Mouse (Mus musculus): ENCODE data around the gene Tiam1. TPM values are rescaled to one million over a fixed set of nuclear protein-coding genes. Genes with fewer than 3 reads are reported as not detected.
A peak's percentile ranks its signal among the peaks of the same experiment; 100 is the strongest.

The Tiam1 gene
- total RNA-seq, 2 experiments from 2014 or later, result 4.4 to 5.3 TPM

DNA sequence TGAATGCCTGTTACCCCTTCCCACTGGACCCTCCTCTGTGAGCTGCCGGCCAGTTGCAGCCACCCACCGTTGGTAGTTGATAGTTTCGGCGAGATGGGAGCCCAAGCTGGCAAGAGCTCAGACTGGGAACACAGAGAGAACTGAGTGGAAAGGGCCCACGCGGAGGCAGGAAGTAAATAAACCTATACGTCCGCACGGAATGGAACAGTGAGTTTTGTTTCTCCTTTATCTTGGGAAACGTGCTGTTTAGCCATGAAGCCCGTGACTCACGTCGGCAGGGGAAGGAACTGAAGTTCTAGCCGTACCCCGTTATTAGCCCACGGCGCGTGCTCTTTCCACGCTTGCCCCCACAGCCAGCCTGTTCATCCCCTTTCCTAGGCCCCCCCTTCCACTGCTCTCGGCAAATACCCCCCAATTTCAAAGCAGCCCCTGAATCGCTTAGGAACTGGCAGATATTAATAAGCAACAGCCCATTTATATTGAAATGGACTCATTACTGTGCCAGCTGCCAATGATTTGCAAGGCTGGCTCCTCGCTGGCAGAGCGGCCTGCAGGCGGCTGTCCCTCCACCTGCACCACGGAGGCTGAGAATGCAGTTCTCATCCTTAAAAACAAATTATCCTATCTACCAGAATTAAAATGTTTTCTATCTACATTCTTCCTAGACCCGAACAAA, 234.0 kb downstream of the Tiam1 start:
- no peak for DNase-seq

- DNase-seq, result no peak
Observed at GRCm38 (mm10) chr16:89907651-89908050, 235.9 kb downstream of the Tiam1 start.

- no peak for DNase-seq
Observed at GRCm38 (mm10) chr16:89906909-89907308, 236.7 kb downstream of the Tiam1 start.

- no peak for DNase-seq
Observed at GRCm38 (mm10) chr16:89905730-89906305, 237.8 kb downstream of the Tiam1 start.

DNA sequence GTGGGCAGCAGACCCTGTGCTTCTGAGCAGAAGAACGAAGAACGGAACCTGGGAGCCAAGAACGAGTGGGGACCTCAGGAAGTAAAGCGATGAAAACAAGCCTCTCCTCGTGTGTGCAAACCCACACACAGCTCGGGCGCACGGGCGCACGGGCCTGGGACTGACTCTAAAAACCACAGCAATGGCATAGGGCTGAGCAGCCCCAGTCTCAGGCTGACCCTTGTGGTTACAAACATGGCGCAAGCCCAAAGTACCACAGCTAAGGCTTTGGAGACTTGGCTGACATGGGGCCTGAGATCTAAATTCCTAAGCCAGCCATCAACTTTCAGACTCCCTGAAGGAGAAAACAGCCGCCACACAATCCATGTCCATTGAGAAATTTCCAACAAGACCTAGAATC, 239.4 kb downstream of the Tiam1 start:
- no peak for DNase-seq

DNA sequence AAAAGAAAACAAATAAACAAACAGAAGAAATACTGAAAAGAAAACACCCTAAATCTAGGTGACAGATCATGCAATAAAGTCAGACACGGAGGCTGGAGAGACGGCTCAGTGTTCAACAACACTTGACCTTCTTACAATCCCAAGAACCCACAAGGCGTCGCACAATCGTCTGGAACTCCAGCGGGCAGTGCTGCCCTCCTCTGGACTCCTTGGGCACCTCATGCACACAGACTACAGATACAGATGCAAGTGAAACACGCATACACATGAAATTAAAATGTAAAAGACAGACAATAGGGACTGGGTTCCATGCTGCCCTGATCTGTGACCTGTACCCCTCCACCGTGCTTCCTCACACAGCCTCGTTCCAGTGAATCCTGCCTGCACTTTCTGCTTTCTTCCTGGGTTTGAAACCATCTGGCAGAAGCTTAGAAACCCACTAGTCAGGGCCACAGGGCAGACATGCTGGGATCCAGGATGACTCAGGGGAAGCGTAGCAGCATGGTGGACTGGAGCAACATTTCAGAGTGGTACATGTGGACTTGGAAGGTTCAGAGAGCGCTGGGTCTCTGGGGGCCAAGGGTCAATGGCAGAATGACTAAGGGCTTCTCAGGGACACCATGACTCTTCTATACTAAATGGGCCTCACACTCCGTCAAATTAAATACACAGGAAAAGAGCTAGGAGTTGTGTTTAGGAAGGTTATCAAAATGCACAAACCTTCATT, 240.8 kb downstream of the Tiam1 start:
- no peak for DNase-seq

DNA sequence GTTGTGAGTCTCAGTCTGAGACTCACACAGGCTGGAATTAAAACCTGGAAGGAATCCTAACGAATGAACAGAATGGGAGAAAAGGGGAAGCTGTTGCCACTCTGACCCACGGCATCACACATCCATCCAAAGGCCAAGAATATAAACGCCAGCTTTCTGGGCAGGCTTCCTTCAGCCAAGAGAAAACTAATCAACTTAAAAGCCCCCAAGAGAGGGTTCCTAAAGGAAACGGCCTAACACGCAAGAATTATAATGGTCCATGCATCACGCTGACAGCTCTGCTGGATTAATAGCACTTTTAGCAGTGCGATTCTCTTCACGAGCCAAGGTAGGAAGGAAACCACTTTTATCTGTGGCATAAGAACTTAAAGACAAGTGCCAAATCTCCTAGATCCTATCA, 242.9 kb downstream of the Tiam1 start:
- DNase-seq, result no peak

DNA sequence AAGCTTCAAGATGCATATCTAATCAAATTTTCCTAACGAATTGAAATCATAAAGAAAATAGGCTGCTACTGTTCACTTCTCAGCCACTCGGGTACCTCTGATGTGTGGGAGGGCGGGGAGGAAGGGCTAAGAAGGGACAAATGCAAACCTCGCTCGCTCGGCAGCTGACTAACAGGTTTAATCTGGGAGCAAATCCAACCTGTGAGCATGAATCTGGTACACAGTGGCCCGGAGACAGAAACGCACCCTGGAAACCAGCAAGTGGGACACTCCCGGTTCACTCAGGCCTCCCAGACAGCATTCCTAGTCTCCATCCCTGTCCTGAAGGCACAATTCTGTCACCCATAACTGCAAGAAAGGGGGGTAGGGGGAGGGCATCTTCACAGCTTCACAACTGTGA, 244.4 kb downstream of the Tiam1 start:
- DNase-seq, result no peak

DNA sequence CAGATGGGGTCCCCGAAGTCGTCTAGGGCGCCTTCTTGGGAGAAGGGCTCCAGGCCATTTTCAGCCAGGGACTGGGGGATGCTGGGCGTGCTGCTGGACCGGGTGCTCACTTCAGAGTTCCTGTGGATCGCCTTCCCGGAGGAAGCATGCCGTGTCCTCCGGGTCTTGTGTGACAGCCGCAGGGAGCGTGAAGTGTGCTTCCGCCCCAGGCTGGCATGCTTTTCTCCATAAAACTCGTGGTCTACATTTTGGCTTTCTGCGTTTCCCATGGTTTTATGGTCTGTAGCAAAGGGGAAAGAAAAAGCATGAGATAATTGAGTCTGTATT, 245.3 kb downstream of the Tiam1 start:
- no peak for DNase-seq

- peak; percentile 25 for DNase-seq
Observed at GRCm38 (mm10) chr16:89897547-89898298, 245.8 kb downstream of the Tiam1 start.

DNA sequence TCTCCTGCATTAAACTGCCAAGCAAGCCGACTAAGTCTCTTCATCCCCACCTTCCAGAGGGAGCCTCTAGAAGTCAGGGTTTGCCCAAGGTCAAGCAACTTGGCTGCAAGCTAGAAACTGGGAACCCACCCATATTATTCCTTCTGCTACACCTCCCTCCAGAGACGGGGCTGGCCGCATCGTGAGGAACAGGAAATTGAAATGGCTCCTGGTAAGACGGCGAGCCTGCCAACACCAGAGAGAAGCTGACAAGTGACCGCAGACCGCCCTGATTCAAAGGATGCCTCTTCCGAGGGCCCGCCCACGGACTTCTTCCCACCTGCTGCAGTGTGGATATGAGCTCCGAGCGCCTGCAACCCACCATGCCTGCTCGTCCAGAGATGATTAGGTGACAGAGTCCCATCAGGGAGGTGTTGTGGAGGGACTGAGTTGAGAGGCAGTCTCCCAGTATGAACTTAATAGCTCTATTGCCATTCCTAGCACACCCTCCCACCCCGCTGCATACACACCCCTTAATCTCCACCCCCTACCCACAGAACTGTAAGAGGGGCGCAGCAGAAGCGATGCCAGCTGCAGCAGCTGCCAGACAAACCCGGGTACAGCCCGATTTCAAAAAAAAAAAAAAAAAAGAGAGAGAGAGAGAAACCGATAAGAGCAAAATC, 246.6 kb downstream of the Tiam1 start:
- DNase-seq, result peak; percentile 70

GRCm38 (mm10) chr16:89896392-89896791, 247.2 kb downstream of the Tiam1 start:
- no peak for DNase-seq

DNA sequence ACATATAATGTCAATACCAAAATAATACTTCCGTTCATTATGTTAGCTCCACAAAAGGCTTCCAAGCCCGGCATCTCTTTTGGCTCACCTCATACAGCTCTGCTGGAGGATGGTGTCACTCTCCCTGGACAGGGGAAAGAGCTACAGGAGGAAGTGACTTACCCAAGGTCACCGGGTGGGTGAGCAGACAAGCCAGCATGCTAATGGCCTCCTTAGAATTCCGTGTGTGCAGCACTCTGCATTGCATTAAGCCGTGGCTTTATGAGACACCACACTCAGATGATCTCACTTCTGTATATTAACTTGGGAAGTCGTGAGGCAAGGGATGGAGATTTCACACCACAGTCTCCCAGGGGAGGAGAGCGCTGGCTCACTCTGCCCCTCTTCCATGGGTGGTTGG, 248.3 kb downstream of the Tiam1 start:
- no peak for DNase-seq

- DNase-seq, result peak; percentile 62
Observed at GRCm38 (mm10) chr16:89894816-89895215, 248.8 kb downstream of the Tiam1 start.

DNA sequence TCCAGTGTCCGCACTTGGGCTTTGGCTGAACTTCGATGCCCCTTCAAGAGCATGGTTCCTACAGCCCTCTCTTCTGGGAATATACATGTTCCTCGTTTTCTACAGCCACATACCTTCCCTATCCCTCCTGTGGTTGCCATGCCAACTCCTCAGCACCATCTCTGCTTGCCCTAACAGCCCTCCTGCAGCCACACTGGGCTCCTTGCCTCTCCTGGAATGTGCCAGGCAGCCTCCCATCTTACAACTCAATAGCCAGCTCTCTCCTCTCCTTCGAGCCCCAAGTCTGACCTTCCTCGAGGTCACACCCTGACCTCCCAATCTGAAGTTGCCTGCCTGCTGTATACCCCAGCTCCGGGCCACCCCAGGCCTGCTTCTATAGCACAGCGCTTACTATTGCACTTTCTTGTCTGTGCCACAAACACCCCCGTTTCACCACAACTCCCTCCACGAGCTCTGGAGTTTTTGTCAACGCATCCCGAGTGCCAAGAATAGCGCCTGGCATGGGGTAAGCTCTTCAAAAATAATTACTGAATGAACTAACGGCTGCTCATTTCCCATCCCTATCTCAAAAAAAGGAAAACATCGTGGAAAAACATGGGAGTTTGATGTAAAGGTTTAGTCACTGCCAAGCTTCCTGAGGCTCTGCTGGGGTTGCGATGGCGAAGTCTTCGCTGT, 252.9 kb downstream of the Tiam1 start:
- no peak for DNase-seq

- no peak for DNase-seq
Observed at GRCm38 (mm10) chr16:89889890-89890462, 253.6 kb downstream of the Tiam1 start.

DNA sequence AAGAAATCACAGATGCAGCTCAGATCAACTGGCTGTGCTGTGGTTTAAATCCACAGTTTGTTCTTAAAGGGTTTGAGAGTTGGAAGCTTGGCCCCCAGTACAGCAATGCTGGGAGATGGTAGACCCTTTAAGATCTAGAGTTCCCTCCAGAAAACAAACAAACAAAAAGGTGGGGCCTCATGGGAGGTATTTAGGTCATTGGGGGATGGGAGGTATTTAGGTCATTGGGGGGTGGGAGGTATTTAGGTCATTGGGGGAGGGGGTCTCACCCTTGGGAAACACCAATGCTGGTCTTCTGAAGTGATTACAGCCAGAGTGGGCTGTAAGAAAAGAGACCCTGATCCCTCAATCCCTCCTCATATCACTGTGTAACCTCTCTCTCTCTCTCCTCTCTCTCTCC, 257.0 kb downstream of the Tiam1 start:
- DNase-seq, result no peak

- peak; percentile 38 for DNase-seq
Observed at GRCm38 (mm10) chr16:89885661-89886060, 257.9 kb downstream of the Tiam1 start.

- DNase-seq, result no peak
Observed at GRCm38 (mm10) chr16:89883897-89884296, 259.7 kb downstream of the Tiam1 start.

- DNase-seq, result no peak
Observed at GRCm38 (mm10) chr16:89882477-89883234, 260.9 kb downstream of the Tiam1 start.

- no peak for DNase-seq
Observed at GRCm38 (mm10) chr16:89877206-89877605, 266.4 kb downstream of the Tiam1 start.
